Mouse (Mus musculus) thymus, postnatal 36 days (tissue): ENCODE results near the gene Uqcr11.

Experiments
- DNase-seq, 2 experiments: peaks; one replicate each; pipeline ENCODE4 v3.0.0; 2022; ENCODE audit warnings: mixed read lengths in 2 of 2

The Uqcr11 gene

GRCm38 (mm10) chr10:80398174-80398535 lies 8.5 kb downstream of the Uqcr11 start:
- no peak for DNase-seq

DNA sequence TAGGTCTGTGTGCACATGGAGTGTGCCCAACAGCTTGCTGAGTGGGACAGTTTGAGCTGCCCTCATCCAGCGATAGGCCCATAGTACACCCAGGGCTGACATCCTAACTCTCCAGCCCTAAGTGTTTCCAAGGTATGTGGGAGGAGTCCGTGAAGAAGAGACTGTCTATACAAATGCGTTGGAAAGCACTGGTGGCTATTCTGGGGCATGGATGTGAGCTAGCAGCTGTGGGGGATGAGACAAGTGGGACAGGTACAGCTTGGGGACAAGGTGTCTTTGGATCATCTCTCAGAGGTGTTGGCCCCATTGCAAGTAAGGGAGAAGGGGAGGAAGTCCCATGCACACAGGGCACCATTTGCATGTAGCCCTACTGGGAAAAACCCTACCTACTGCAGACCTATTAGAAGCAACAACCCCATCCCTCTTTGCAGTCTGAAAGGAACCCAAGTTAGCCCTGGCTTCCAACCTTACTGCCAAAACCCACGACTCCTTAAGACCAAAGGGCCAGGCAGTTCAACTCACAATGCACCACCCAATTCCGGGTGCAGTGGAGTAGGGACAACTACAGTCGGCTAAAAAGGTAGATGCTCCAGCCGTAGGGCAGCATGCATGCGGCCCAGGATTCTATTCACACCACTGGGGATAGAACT lies 9.0 kb downstream of the Uqcr11 start:
- DNase-seq, result no peak

DNA sequence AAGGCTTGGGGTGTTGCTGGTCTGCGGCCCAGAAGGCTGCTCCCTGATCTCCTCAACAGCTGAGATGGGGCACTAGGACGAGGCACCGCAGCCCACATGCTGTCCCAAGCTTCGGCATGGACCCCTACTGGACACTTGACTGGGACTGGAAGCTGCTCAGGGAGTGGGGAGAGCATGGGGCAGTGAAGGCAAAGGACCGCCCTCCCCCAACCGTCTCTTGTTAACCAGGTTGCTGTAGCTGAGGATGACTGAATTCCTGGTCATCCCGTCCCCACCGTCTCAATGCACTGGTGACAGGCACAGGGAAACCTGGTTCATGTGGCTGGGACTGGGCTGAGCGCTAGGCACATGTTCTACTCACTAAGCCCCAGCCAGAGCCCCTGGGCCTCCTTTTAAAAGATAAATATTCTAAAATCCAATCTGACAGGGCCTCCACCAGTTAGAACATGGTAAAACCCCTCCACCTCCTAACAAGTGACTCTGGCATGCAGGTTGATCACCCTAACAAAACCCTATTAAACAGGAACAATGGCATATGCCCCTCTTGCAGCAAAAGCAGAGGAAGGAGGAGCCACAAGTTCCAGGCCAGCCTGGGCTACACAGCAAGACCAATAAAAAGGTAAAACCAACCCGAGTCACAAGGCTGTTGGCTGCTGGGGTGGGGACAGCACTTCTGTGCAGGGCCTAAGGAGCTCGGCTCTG lies 9.7 kb downstream of the Uqcr11 start:
- DNase-seq, result no peak

GRCm38 (mm10) chr10:80395025-80395627 lies 11.5 kb downstream of the Uqcr11 start:
- no peak for DNase-seq

- no peak for DNase-seq
Observed at GRCm38 (mm10) chr10:80392687-80393086, 13.9 kb downstream of the Uqcr11 start.

DNA sequence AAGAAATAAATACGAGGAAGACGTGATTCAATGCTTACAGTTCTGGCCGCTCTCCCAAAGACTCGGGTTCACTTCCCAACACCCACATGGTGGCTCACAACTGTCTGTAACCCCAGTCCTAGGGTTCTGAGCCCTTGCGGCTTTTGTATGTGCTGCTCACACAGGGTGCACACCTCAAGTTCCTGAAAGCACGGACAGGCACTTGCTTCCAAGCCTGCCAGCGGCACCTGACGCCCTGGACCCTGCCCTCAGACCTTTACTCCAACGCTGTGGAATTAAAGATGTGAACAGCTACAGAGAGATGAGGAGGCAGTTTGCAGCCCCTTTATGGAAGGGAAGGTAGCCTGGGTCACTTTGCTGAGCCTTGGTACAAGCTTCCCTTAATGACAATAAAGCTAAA lies 15.9 kb downstream of the Uqcr11 start:
- no peak for DNase-seq

DNA sequence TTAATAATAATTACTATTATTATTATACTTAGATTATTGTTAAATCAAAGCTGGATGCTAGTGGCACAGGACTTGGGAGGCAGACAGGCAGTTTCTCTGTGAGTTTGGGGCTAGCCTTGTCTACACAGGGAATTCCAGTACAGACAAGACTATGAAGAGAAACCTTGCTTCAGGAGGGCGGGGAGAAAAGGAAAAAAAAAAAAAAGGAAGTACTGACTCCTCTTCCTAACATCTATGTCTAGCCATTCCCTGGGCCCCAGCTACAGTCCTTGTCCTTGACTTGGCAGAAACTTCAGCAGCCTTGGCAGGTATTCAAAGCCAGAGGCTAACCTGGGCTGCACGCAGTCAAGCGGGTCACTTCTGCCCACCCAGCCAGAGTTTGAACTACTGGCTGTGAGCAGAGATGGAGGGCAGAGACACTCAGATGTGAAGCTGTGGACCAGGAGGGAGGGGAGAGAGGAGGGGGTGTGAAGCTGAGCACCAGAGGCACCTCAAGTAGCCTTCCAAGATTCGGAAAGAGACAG lies 17.4 kb downstream of the Uqcr11 start:
- no peak for DNase-seq

- no peak for DNase-seq
Observed at GRCm38 (mm10) chr10:80388731-80389130, 17.9 kb downstream of the Uqcr11 start.

- DNase-seq, result peak; percentile 90
Observed at GRCm38 (mm10) chr10:80387522-80387959, 19.1 kb downstream of the Uqcr11 start, which contains the start of gene Mex3d. Gene Mex3d, minus strand, starts transcription at chr10:80387659.

- peak; percentile 22 to 54 for DNase-seq
Observed at GRCm38 (mm10) chr10:80386735-80387471, 19.7 kb downstream of the Uqcr11 start.

GRCm38 (mm10) chr10:80385811-80386734 lies 20.6 kb downstream of the Uqcr11 start:
- peak in 1 of 2 experiments; percentile 25 for DNase-seq

DNA sequence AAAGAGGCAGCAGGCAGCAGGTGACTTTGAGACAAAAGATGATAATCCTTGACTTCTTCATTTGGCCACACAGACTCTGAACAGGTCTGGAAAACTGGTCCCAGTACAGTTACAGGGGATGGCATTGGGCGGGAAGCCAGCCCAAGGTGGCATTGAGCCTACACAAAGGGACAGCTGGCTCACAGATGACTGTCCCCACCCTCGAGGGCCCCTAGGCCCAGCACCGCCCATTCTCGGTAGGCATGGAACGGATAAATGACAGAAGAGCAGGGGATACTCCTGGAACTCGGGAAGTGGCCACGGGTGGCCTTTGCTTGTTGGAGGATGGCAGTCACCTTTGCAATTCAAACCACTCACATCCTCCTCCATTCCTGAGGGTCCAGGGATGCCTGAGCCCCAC lies 21.3 kb downstream of the Uqcr11 start:
- no peak for DNase-seq

- DNase-seq, result no peak
Observed at GRCm38 (mm10) chr10:80384709-80385108, 21.9 kb downstream of the Uqcr11 start.

DNA sequence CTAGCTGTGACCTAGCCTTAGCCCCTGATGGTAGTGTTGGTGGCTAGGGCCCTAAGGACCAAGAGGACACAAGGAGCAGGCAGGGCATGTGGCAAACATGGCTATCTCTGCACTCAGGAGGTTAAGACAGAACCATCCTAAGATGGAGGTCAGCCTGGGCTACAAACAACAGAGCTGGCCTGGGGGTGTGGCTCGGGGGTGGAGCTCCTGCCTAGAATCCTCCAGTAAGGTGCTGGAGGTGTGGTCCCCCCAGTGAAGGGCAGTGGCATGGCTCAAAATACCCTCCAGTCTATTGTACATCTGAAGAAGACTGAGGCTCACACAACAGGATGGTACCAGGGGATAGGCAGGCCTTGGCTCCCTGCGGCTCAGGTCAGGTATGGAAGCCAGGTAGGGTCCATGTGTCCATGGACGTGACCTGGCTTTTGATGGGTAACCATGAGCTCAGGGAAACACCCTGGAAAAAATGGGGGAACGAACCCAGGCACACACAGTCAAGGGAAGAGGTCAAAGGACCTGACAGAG lies 22.5 kb downstream of the Uqcr11 start:
- no peak for DNase-seq

- DNase-seq, result no peak
Observed at GRCm38 (mm10) chr10:80383431-80383830, 23.2 kb downstream of the Uqcr11 start.

DNA sequence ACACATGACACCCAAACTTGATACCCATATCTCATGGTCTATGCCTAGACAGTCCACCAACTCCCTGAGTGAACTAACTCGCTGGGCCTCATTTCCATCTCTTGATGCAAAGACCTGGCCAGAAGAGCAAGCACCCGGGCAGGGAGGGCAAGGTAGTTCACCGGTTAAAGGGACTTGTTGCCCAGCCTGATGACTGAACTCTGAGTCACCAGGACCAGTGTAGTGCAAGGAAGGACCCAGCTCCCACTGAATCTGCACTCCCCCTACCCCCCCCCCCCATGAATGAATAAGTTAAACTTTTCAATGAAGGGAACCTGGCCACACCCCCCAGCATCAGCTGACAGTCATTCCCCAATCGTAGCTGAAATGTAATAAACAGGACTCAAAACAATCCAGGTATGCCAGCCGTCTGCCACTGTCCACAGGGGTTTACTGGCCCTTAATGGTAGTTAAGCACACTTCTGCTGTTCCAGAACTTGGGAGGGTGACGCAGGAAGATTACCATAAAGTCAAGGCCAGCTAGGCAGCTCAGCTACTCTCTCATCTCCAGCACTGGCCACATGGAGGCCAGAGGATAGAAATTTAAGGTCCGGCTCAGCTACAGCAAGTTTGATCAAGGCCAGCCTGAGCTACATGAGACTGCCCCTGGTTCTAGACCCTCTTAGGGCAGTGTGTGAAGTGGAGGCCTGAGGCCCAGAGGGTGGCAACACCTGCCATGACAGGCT lies 23.8 kb downstream of the Uqcr11 start:
- no peak for DNase-seq

GRCm38 (mm10) chr10:80377716-80378115 lies 28.9 kb downstream of the Uqcr11 start:
- DNase-seq, result peak in 1 of 2 experiments; percentile 37

DNA sequence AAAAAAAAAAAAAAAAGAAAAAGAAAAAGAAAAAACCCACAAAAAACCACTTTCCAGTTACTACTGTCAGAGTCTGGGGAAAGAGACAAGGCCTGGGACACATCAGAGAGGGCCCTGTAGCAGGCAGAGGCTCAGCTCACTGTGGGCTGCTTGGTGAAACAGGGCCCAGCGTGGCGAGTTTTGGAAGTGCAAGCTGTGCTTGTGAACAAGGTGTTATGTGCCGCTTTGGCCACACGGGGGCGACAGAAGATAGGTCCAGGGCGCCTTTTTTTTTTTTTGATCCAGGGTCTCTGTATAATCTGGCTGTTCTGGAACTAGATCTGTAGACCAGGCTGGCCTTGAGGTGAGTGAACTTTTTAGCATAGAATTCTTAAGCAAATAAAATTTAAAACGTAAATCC lies 30.5 kb downstream of the Uqcr11 start:
- DNase-seq, result peak; percentile 89 to 94

DNA sequence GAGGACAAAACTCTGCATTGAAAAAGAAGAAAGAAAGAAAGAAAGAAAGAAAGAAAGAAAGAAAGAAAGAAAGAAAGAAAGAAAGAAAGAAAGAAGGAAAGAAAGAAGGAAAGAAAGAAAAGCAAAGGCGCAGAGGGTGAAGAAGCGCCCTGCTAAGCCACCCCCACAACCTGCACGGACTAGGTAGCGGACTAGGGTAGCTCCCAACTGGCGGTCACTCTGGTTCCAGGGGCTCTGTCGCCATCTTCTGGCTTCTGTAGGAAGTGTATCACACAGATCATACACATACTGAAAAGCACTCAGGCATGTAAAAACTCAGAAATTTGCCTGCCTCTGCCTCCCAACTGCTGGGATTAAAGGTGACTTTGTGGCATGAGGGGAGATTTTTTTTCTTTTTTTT lies 32.6 kb downstream of the Uqcr11 start:
- peak; percentile 69 to 75 for DNase-seq

- no peak for DNase-seq
Observed at GRCm38 (mm10) chr10:80372706-80373105, 33.9 kb downstream of the Uqcr11 start.

DNA sequence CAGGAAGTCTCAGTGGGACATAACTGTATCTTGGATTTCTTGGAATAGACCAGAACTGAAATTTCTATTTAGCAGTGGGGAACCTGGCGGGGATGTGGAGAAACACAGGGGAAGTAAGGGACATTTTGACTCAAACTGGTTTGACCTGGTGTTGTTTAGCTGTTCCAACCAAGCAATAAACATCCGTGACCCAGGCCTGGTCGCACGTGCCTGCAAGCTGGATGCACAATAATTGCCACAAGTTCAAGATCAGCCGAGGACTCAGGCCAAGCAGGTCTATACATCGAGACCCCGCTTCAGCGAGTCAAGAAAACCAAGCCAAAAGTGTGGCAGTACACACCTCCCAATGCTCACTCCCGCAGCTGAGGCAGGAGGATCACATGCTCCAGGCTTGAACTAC lies 34.6 kb downstream of the Uqcr11 start:
- DNase-seq, result no peak
